Mouse (Mus musculus): Measurements from ENCODE around the gene Furin.

GRCm38 (mm10) chr7:80401860-80402641 is 3.2 kb downstream of the Furin start:
- TF ChIP-seq CTCF (IDR thresholded peaks at IDR 0.05; ENCODE audit: low read depth) (no peak), EP300 (IDR thresholded peaks at IDR 0.05; ENCODE audit: low read depth) (no peak)
